Mouse (Mus musculus): Measurements from ENCODE around the gene Asic2.
A peak's percentile ranks its signal among the peaks of the same experiment; 100 is the strongest.

Asic2 gene

GRCm38 (mm10) chr11:81508385-81509233 lies 459.6 kb downstream of the Asic2 start:
- DNase-seq: no peak

GRCm38 (mm10) chr11:81504791-81505430 lies 463.3 kb downstream of the Asic2 start:
- no peak for DNase-seq

GRCm38 (mm10) chr11:81501473-81502246 lies 466.6 kb downstream of the Asic2 start:
- no peak for DNase-seq

- DNase-seq: no peak
Measured at GRCm38 (mm10) chr11:81498990-81499389, 469.3 kb downstream of the Asic2 start.

GRCm38 (mm10) chr11:81497652-81498391 lies 470.4 kb downstream of the Asic2 start:
- no peak for DNase-seq

- no peak for DNase-seq
Measured at GRCm38 (mm10) chr11:81496446-81496845, 471.8 kb downstream of the Asic2 start.

GRCm38 (mm10) chr11:81492351-81492750 lies 475.9 kb downstream of the Asic2 start:
- DNase-seq: no peak

GRCm38 (mm10) chr11:81489144-81489735 lies 479.0 kb downstream of the Asic2 start:
- no peak for DNase-seq

GRCm38 (mm10) chr11:81488681-81489080 lies 479.6 kb downstream of the Asic2 start:
- no peak for DNase-seq

- DNase-seq: no peak
Measured at GRCm38 (mm10) chr11:81486265-81486940, 481.9 kb downstream of the Asic2 start.

GRCm38 (mm10) chr11:81481198-81481597 lies 487.1 kb downstream of the Asic2 start:
- DNase-seq: no peak

- no peak for DNase-seq
Measured at GRCm38 (mm10) chr11:81476231-81476630, 492.0 kb downstream of the Asic2 start.

GRCm38 (mm10) chr11:81474121-81474520 lies 494.1 kb downstream of the Asic2 start:
- no peak for DNase-seq

- peak; percentile 6 for DNase-seq
Measured at GRCm38 (mm10) chr11:81462199-81462598, 506.1 kb downstream of the Asic2 start.

GRCm38 (mm10) chr11:81461748-81462147 lies 506.5 kb downstream of the Asic2 start:
- no peak for DNase-seq

GRCm38 (mm10) chr11:81454921-81455320 lies 513.3 kb downstream of the Asic2 start:
- peak; percentile 37 for DNase-seq

- peak; percentile 2 for DNase-seq
Measured at GRCm38 (mm10) chr11:81454111-81454510, 514.1 kb downstream of the Asic2 start.

- DNase-seq: no peak
Measured at GRCm38 (mm10) chr11:81449271-81449705, 519.0 kb downstream of the Asic2 start.

GRCm38 (mm10) chr11:81446347-81446746 lies 521.9 kb downstream of the Asic2 start:
- no peak for DNase-seq

GRCm38 (mm10) chr11:81426857-81427256 lies 541.4 kb downstream of the Asic2 start:
- no peak for DNase-seq

- no peak for DNase-seq
Measured at GRCm38 (mm10) chr11:81419112-81419511, 549.1 kb downstream of the Asic2 start.

GRCm38 (mm10) chr11:81418027-81418426 lies 550.2 kb downstream of the Asic2 start:
- DNase-seq: no peak

All from cerebellum, adult 9-11 months (tissue).